Mouse (Mus musculus) MEL (cell line): Measurements from ENCODE around the gene Gm16181.

Source experiments
- CTCF ChIP-seq, 3 experiments: IDR thresholded peaks in 2 of 3; conservative IDR thresholded peaks in 1 of 3; 2 replicates each; pipeline ENCODE4 v1.5.1; 2011 to 2012; ENCODE audit warnings: low read length in 3 of 3, low read depth in 2 of 3, mild to moderate bottlenecking in 2 of 3, improper control_type of control experiment in 1 of 3, inconsistent platforms in 1 of 3, mixed read lengths in 1 of 3, moderate library complexity in 1 of 3; ENCODE audit not compliant: control insufficient read depth in 1 of 3, insufficient read depth in 1 of 3, poor library complexity in 1 of 3, severe bottlenecking in 1 of 3
- EP300 ChIP-seq, 2 experiments: IDR thresholded peaks; 2 replicates each; pipeline ENCODE4 v1.6.1; 2011; ENCODE audit warnings: improper control_type of control experiment in 2 of 2, low read length in 2 of 2, low read depth in 1 of 2, mild to moderate bottlenecking in 1 of 2
- GATA1 ChIP-seq: IDR thresholded peaks from 2 replicates; pipeline ENCODE4 v1.6.1; 2011; ENCODE audit warnings: low read depth, low read length, improper control_type of control experiment
- MAFK ChIP-seq: IDR thresholded peaks from 2 replicates; pipeline ENCODE4 v1.6.1; 2011; ENCODE audit warnings: low read depth, mild to moderate bottlenecking, low read length, improper control_type of control experiment, borderline replicate concordance
- MEF2A ChIP-seq: IDR thresholded peaks from 2 replicates; pipeline ENCODE4 v1.6.1; 2014; ENCODE audit warnings: low read depth, mild to moderate bottlenecking, inconsistent platforms, low read length, improper control_type of control experiment; ENCODE audit not compliant: poor library complexity, insufficient replicate concordance, severe bottlenecking; ENCODE audit errors: extremely low read depth
- MXI1 ChIP-seq: IDR thresholded peaks from 2 replicates; pipeline ENCODE4 v1.6.1; 2011; ENCODE audit warnings: mild to moderate bottlenecking, low read depth, low read length, improper control_type of control experiment
- MYC ChIP-seq: IDR thresholded peaks from 2 replicates; pipeline ENCODE4 v1.6.1; 2011; ENCODE audit warnings: low read depth, mild to moderate bottlenecking, low read length, improper control_type of control experiment, moderate library complexity
- POLR2A ChIP-seq, 2 experiments: IDR thresholded peaks; 2 replicates each; pipeline ENCODE4 v1.6.1; 2011 to 2012; ENCODE audit warnings: low read length in 2 of 2, mild to moderate bottlenecking in 2 of 2, control low read depth in 1 of 2, improper control_type of control experiment in 1 of 2, low read depth in 1 of 2, moderate library complexity in 1 of 2; ENCODE audit not compliant: control insufficient read depth in 1 of 2, insufficient read depth in 1 of 2, poor library complexity in 1 of 2
- SIN3A ChIP-seq: IDR thresholded peaks from 2 replicates; pipeline ENCODE4 v1.6.1; 2012; ENCODE audit warnings: low read length, improper control_type of control experiment, inconsistent platforms
- TAL1 ChIP-seq: IDR thresholded peaks from 2 replicates; pipeline ENCODE4 v1.6.1; 2012; ENCODE audit warnings: mild to moderate bottlenecking, inconsistent platforms, low read length, moderate library complexity, mixed read lengths
- TBP ChIP-seq: IDR thresholded peaks from 2 replicates; pipeline ENCODE4 v1.8.0; 2011; ENCODE audit warnings: low read depth, low read length, improper control_type of control experiment
- TCF12 ChIP-seq: IDR thresholded peaks from 2 replicates; pipeline ENCODE4 v1.6.1; 2014; ENCODE audit warnings: low read depth, mild to moderate bottlenecking, inconsistent platforms, low read length, improper control_type of control experiment, moderate library complexity
- ZKSCAN1 ChIP-seq: IDR thresholded peaks from 2 replicates; pipeline ENCODE4 v1.6.1; 2012; ENCODE audit warnings: low read depth, mild to moderate bottlenecking, inconsistent platforms, low read length, improper control_type of control experiment, moderate library complexity
- ZNF384 ChIP-seq: IDR thresholded peaks from 2 replicates; pipeline ENCODE4 v1.6.1; 2012; ENCODE audit warnings: low read depth, mild to moderate bottlenecking, inconsistent platforms, low read length, improper control_type of control experiment

- no peak for TF ChIP-seq POLR2A (IDR thresholded peaks at IDR 0.05; ENCODE audit: control insufficient read depth in 1 of 2, insufficient read depth in 1 of 2, low read depth in 1 of 2, low read length in 2 of 2, poor library complexity in 1 of 2)
- no peak for TF ChIP-seq MXI1
- no peak for TF ChIP-seq MAFK
- TF ChIP-seq TCF12: no peak
- TF ChIP-seq EP300 (IDR thresholded peaks at IDR 0.05; ENCODE audit: low read depth in 1 of 2, low read length in 2 of 2): no peak
- no peak for TF ChIP-seq CTCF (IDR thresholded peaks at IDR 0.05 in 2 of 3, conservative IDR thresholded peaks at IDR 0.05 in 1 of 3; ENCODE audit: control insufficient read depth in 1 of 3, insufficient read depth in 1 of 3, low read depth in 2 of 3, low read length in 3 of 3, poor library complexity in 1 of 3, severe bottlenecking in 1 of 3)
- TF ChIP-seq TAL1: no peak
- TF ChIP-seq MEF2A: no peak
- no peak for TF ChIP-seq GATA1
- no peak for TF ChIP-seq ZNF384
- no peak for TF ChIP-seq ZKSCAN1
- no peak for TF ChIP-seq MYC
- TF ChIP-seq TBP: no peak
- TF ChIP-seq SIN3A: no peak
Measured at GRCm38 (mm10) chr17:35251162-35251719, 30.6 kb downstream of the Gm16181 start.
